ENCODE assay signal across 7 mouse cellular contexts in the genomic region with DNA sequence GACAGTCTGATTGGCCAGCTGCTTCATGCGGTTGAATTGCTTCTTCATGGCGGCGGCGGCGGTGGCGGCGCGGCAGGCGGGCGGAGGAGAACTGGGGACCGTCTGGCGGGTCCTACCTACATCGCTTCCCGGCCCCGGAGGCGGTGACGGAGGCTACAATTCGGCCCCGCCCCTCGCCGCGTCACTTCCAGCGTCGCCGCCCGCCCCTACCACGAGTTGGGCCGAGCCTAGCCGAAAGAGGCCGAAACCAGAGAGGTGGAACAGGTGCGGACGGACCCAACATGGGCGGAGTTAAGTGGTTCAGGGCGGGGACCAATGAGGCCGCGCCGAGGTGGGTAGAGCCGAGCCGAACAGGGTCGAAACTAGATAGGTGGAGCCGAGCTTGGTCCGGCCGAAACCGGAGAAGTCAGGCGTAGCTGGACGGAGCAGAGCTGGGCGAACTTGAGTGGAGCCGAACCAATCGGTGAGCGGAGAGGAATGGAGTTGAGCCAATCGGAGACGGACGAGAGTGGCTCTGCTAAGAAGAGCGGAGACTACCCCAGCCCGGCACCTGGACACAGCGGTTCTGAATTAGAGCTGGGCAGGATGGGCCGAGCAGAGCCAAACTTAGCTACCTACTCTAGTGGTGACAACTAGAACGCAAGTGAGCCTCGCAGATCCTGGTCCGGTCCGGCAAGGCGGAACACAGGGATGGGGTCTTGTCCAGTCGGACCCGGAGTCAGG. TPM values are rescaled to one million over a fixed set of nuclear protein-coding genes. Genes with fewer than 3 reads are reported as not detected.
A peak's percentile ranks its signal among the peaks of the same experiment; 100 is the strongest.
DNase-seq lines count a peak whose midpoint lies in the region; ATAC-seq lines count a peak whose summit lies in the region.

Lcmt1 (plus strand) TSS at position 26 of the 723 bp plus-strand sequence.
Arhgap17 (minus strand) TSS at position 157 of the 723 bp plus-strand sequence.

- peak within 1 kb of the TSS; percentile 86 for H3K9ac ChIP-seq in embryonic facial prominence, embryonic 11.5 days (replicated peaks; ENCODE audit: low read length)
- H3K9ac ChIP-seq in midbrain, embryonic 13.5 days (replicated peaks): peak within 1 kb of the TSS; percentile 84

- H3K4me3 ChIP-seq in embryonic facial prominence, embryonic 11.5 days (ENCODE audit: low read depth, low read length): peak within 1 kb of the TSS; percentile 76
- peak within 1 kb of the TSS; percentile 88 for H3K4me3 ChIP-seq in limb, embryonic 10.5 days
- H3K4me3 ChIP-seq in midbrain, embryonic 13.5 days (replicated peaks): peak within 1 kb of the TSS; percentile 77

- no peaks in the 10 kb centered on the region for H3K27me3 ChIP-seq in embryonic facial prominence, embryonic 11.5 days (ENCODE audit: control insufficient read depth, insufficient read depth, low read length)
- no peaks in the 10 kb centered on the region for H3K27me3 ChIP-seq in limb, embryonic 10.5 days (ENCODE audit: low read depth, poor library complexity, severe bottlenecking)
- no peaks in the 10 kb centered on the region for H3K27me3 ChIP-seq in midbrain, embryonic 13.5 days

- ATAC-seq in embryonic facial prominence, embryonic 11.5 days (replicated peaks; ENCODE audit: insufficient number of reproducible peaks, low FRiP score, low TSS enrichment, low read depth): peak; percentile 96
- peak; percentile 54 for ATAC-seq in granulocyte monocyte progenitor cell, adult 5-6 weeks (replicated peaks; ENCODE audit: poor library complexity, severe bottlenecking)
- peak; percentile 98 for ATAC-seq in midbrain, embryonic 13.5 days

- peak within 1 kb of the TSS; percentile 81 for H3K4me2 ChIP-seq in embryonic facial prominence, embryonic 11.5 days (ENCODE audit: low read depth, low read length)
- peak within 1 kb of the TSS; percentile 85 for H3K4me2 ChIP-seq in midbrain, embryonic 13.5 days (replicated peaks)

- peaks cover 5% of the 10 kb centered on the region for H3K4me1 ChIP-seq in embryonic facial prominence, embryonic 11.5 days (ENCODE audit: control insufficient read depth, insufficient read depth, low read length)
- peaks cover 38% of the 10 kb centered on the region for H3K4me1 ChIP-seq in limb, embryonic 10.5 days
- peaks cover 41% of the 10 kb centered on the region for H3K4me1 ChIP-seq in midbrain, embryonic 13.5 days (replicated peaks)

- H3K27ac ChIP-seq in embryonic facial prominence, embryonic 11.5 days (replicated peaks; ENCODE audit: low read depth, low read length): peak within 1 kb of the TSS; percentile 91
- H3K27ac ChIP-seq in limb, embryonic 10.5 days: peak within 1 kb of the TSS; percentile 95
- H3K27ac ChIP-seq in midbrain, embryonic 13.5 days: peak within 1 kb of the TSS; percentile 90

- under 1% methylated on average over 60 of the region's 64 CpGs for WGBS in embryonic facial prominence, embryonic 11.5 days
- WGBS in limb, embryonic 10.5 days: under 1% methylated on average over 64 of the region's 64 CpGs
- under 1% methylated on average over 64 of the region's 64 CpGs for WGBS in midbrain, embryonic 13.5 days

- no peaks in the 10 kb centered on the region for H3K9me3 ChIP-seq in embryonic facial prominence, embryonic 11.5 days (replicated peaks; ENCODE audit: control insufficient read depth, low read length)
- H3K9me3 ChIP-seq in limb, embryonic 10.5 days (replicated peaks): no peaks in the 10 kb centered on the region
- no peaks in the 10 kb centered on the region for H3K9me3 ChIP-seq in midbrain, embryonic 13.5 days

- no peaks in the 10 kb centered on the region for H3K36me3 ChIP-seq in embryonic facial prominence, embryonic 11.5 days (replicated peaks; ENCODE audit: control insufficient read depth, insufficient read depth, low read depth, low read length)
- peaks cover 4% of the 10 kb centered on the region; the same call in 1 of the 2 replicates for H3K36me3 ChIP-seq in limb, embryonic 10.5 days
- no peaks in the 10 kb centered on the region for H3K36me3 ChIP-seq in midbrain, embryonic 13.5 days

- DNase-seq in adrenal gland, postnatal 14 days: peak; percentile 98
- peak; percentile 98 for DNase-seq in embryonic facial prominence, embryonic 11.5 days (ENCODE audit: low spot score)
- DNase-seq in kidney, adult 11 months: peak; percentile 98
- peak; percentile 97 for DNase-seq in limb, embryonic 10.5 days (ENCODE audit: low spot score)
- DNase-seq in spleen, adult 12 weeks (ENCODE audit: low spot score): peak; percentile 96

RNA-seq across cellular contexts. Expression of gene Lcmt1, which starts in this region (rescaled TPM):
- total RNA-seq in adrenal gland, postnatal 14 days (2021): 23.2 and 26.2 TPM in 2 replicates
- 68.7 and 74.1 TPM in 2 replicates for polyA plus RNA-seq in embryonic facial prominence, embryonic 11.5 days (2014; fragmentation: Nextera tagmentation; extraction: Ambion mirVana)
- total RNA-seq in granulocyte monocyte progenitor cell, adult 5-6 weeks (2014; fragmentation: Nextera tagmentation): 36.7 and 44.7 TPM in 2 replicates
- 37.2 and 54.8 TPM in 2 replicates for total RNA-seq in granulocyte monocyte progenitor cell, adult 5-6 weeks (2017)
- 51.4 and 55.6 TPM in 2 replicates for polyA plus RNA-seq in limb, embryonic 10.5 days (2016; fragmentation: Nextera tagmentation; extraction: Ambion mirVana)
- polyA plus RNA-seq in midbrain, embryonic 13.5 days (2015; fragmentation: Nextera tagmentation; extraction: Ambion mirVana): 85.3 and 89.9 TPM in 2 replicates

RNA-seq across cellular contexts. Expression of gene Arhgap17, which starts in this region (rescaled TPM):
- 43.7 and 47.7 TPM in 2 replicates for total RNA-seq in adrenal gland, postnatal 14 days (2021)
- 26.8 and 27.1 TPM in 2 replicates for polyA plus RNA-seq in embryonic facial prominence, embryonic 11.5 days (2014; fragmentation: Nextera tagmentation; extraction: Ambion mirVana)
- 95.5 and 117 TPM in 2 replicates for total RNA-seq in granulocyte monocyte progenitor cell, adult 5-6 weeks (2014; fragmentation: Nextera tagmentation)
- 28.7 and 33.8 TPM in 2 replicates for total RNA-seq in granulocyte monocyte progenitor cell, adult 5-6 weeks (2017)
- 28.6 and 31.5 TPM in 2 replicates for polyA plus RNA-seq in limb, embryonic 10.5 days (2016; fragmentation: Nextera tagmentation; extraction: Ambion mirVana)
- 12.7 and 13.6 TPM in 2 replicates for polyA plus RNA-seq in midbrain, embryonic 13.5 days (2015; fragmentation: Nextera tagmentation; extraction: Ambion mirVana)

Comparison
In these comparisons a context has a peak if more than half of its experiments do, and no peak if none do; other contexts are left out.
1. Peak in every context shown above with its lines: DNase-seq, ATAC-seq, H3K4me3 ChIP-seq and H3K27ac ChIP-seq.